Mouse (Mus musculus): ENCODE data around the gene 1700020L24Rik. TPM values are rescaled to one million over a fixed set of nuclear protein-coding genes. Genes with fewer than 3 reads are reported as not detected.
A peak's percentile ranks its signal among the peaks of the same experiment; 100 is the strongest.

The 1700020L24Rik gene
- polyA plus RNA-seq (2016; fragmentation: Nextera tagmentation; extraction: Ambion mirVana): 0.29 TPM in 1 of 2 replicates, not detected in the other

- 79% methylated on average over 1 of the region's 1 CpGs for whole genome bisulfite sequencing
- ATAC-seq (ENCODE audit: low FRiP score, low read depth): no peak
- Histone ChIP-seq H3K4me2 (replicated peaks) (no peak within 1 kb of the TSS), H3K9me3 (no peaks in the 10 kb centered on the region), H3K27me3 (peaks cover 34% of the 10 kb centered on the region), H3K4me1 (0 out of 2 replicates have a peak, but pooled peaks cover under 1% of the 10 kb centered on the region), H3K4me3 (no peak within 1 kb of the TSS), H3K9ac (replicated peaks) (no peak within 1 kb of the TSS), H3K27ac (replicated peaks) (no peak within 1 kb of the TSS), H3K36me3 (no peaks in the 10 kb centered on the region)
Observed at GRCm38 (mm10) chr11:83437377-83437776, at the start of gene 1700020L24Rik. 1700020L24Rik (plus strand) TSS chr11:83437677.

GRCm38 (mm10) chr11:83393062-83393461 lies 44.4 kb upstream of the 1700020L24Rik start:
- 95% methylated on average over 4 of the region's 4 CpGs for WGBS
- Histone ChIP-seq H3K4me3 (no peak overlapping the region), H3K27ac (replicated peaks) (no peak overlapping the region), H3K9ac (replicated peaks) (no peak overlapping the region), H3K36me3 (peaks cover 59% of the 10 kb centered on the region), H3K9me3 (no peaks in the 10 kb centered on the region), H3K4me2 (replicated peaks) (no peak overlapping the region), H3K27me3 (no peaks in the 10 kb centered on the region), H3K4me1 (peaks cover 13% of the 10 kb centered on the region)
- no peak for ATAC-seq (ENCODE audit: low FRiP score, low read depth)

- ATAC-seq (ENCODE audit: low FRiP score, low read depth): no peak; the same call in 1 of the 2 replicates
- Histone ChIP-seq H3K4me3 (no peak overlapping the region), H3K4me2 (replicated peaks) (peak overlapping the region; percentile 25; the same call in 1 of the 2 replicates), H3K9ac (replicated peaks) (no peak overlapping the region), H3K9me3 (no peaks in the 10 kb centered on the region), H3K4me1 (peaks cover 13% of the 10 kb centered on the region), H3K27ac (replicated peaks) (peak overlapping the region; percentile 60; the same call in 1 of the 2 replicates), H3K36me3 (peaks cover 62% of the 10 kb centered on the region), H3K27me3 (no peaks in the 10 kb centered on the region)
- 18% methylated on average over 6 of the region's 6 CpGs for WGBS
Observed at GRCm38 (mm10) chr11:83394802-83395439, 42.6 kb upstream of the 1700020L24Rik start.

- ATAC-seq (ENCODE audit: low FRiP score, low read depth): no peak
- Histone ChIP-seq H3K9me3 (no peaks in the 10 kb centered on the region), H3K27me3 (no peaks in the 10 kb centered on the region), H3K9ac (replicated peaks) (no peak overlapping the region), H3K27ac (replicated peaks) (no peak overlapping the region), H3K4me1 (peaks cover 13% of the 10 kb centered on the region), H3K36me3 (peaks cover 42% of the 10 kb centered on the region), H3K4me2 (replicated peaks) (no peak overlapping the region), H3K4me3 (no peak overlapping the region)
- WGBS: 92% methylated on average over 7 of the region's 7 CpGs
Observed at GRCm38 (mm10) chr11:83397626-83398025, 39.9 kb upstream of the 1700020L24Rik start.

- no peak for ATAC-seq (ENCODE audit: low FRiP score, low read depth)
- H3K36me3 ChIP-seq: peaks cover 42% of the 10 kb centered on the region
Observed at GRCm38 (mm10) chr11:83398724-83399123, 38.8 kb upstream of the 1700020L24Rik start.

GRCm38 (mm10) chr11:83403787-83404186 lies 33.7 kb upstream of the 1700020L24Rik start:
- Histone ChIP-seq H3K36me3 (peaks cover 26% of the 10 kb centered on the region), H3K9me3 (no peaks in the 10 kb centered on the region), H3K27me3 (no peaks in the 10 kb centered on the region; the same call in 1 of the 2 replicates), H3K4me1 (peaks cover 1% of the 10 kb centered on the region; the same call in 1 of the 2 replicates), H3K27ac (replicated peaks) (no peak overlapping the region), H3K4me3 (no peak overlapping the region), H3K9ac (replicated peaks) (no peak overlapping the region), H3K4me2 (replicated peaks) (no peak overlapping the region)
- no peak for ATAC-seq (ENCODE audit: low FRiP score, low read depth)
- WGBS: 87% methylated on average over 7 of the region's 7 CpGs

More at GRCm38 (mm10) chr11:83398724-83399123, 38.8 kb upstream of the 1700020L24Rik start:
- WGBS: 90% methylated on average over 5 of the region's 5 CpGs
- H3K9me3 ChIP-seq: no peaks in the 10 kb centered on the region
- H3K27me3 ChIP-seq: no peaks in the 10 kb centered on the region
- no peak overlapping the region for H3K4me2 ChIP-seq (replicated peaks)
- H3K27ac ChIP-seq (replicated peaks): no peak overlapping the region
- H3K4me1 ChIP-seq: peaks cover 13% of the 10 kb centered on the region
- no peak overlapping the region for H3K9ac ChIP-seq (replicated peaks)
- no peak overlapping the region for H3K4me3 ChIP-seq

- ATAC-seq (ENCODE audit: low FRiP score, low read depth): no peak
- no peak overlapping the region for H3K4me2 ChIP-seq (replicated peaks)
- H3K9ac ChIP-seq (replicated peaks): no peak overlapping the region
- H3K4me1 ChIP-seq: peaks cover 15% of the 10 kb centered on the region
- peaks cover 20% of the 10 kb centered on the region for H3K36me3 ChIP-seq
- H3K4me3 ChIP-seq: no peak overlapping the region
- H3K27ac ChIP-seq (replicated peaks): no peak overlapping the region
- peaks cover 7% of the 10 kb centered on the region; the same call in 1 of the 2 replicates for H3K27me3 ChIP-seq
- WGBS: 68% methylated on average over 3 of the region's 3 CpGs
- no peaks in the 10 kb centered on the region for H3K9me3 ChIP-seq
Observed at GRCm38 (mm10) chr11:83406391-83406790, 31.1 kb upstream of the 1700020L24Rik start.

GRCm38 (mm10) chr11:83408242-83408641 lies 29.2 kb upstream of the 1700020L24Rik start:
- no peak for ATAC-seq (ENCODE audit: low FRiP score, low read depth)
- peaks cover 15% of the 10 kb centered on the region for H3K4me1 ChIP-seq
- H3K27me3 ChIP-seq: peaks cover 15% of the 10 kb centered on the region
- H3K9ac ChIP-seq (replicated peaks): no peak overlapping the region
- H3K9me3 ChIP-seq: no peaks in the 10 kb centered on the region
- H3K36me3 ChIP-seq: peaks cover 8% of the 10 kb centered on the region; the same call in 1 of the 2 replicates
- 45% methylated on average over 8 of the region's 8 CpGs for WGBS
- no peak overlapping the region for H3K4me3 ChIP-seq
- no peak overlapping the region for H3K4me2 ChIP-seq (replicated peaks)
- H3K27ac ChIP-seq (replicated peaks): no peak overlapping the region

GRCm38 (mm10) chr11:83409087-83409754 lies 28.3 kb upstream of the 1700020L24Rik start, which contains the start of gene Rasl10b:
Rasl10b (plus strand) TSS chr11:83409137.
- H3K27ac ChIP-seq (replicated peaks): peak within 1 kb of the TSS; percentile 31; the same call in 1 of the 2 replicates
- peak; percentile 80 for ATAC-seq (ENCODE audit: low FRiP score, low read depth)
- under 1% methylated on average over 18 of the region's 44 CpGs for WGBS
- no peaks in the 10 kb centered on the region for H3K9me3 ChIP-seq
- peak within 1 kb of the TSS; percentile 84 for H3K4me3 ChIP-seq
- peak within 1 kb of the TSS; percentile 87 for H3K9ac ChIP-seq (replicated peaks)
- H3K4me1 ChIP-seq: peaks cover 15% of the 10 kb centered on the region
- peaks cover 15% of the 10 kb centered on the region for H3K27me3 ChIP-seq
- peak within 1 kb of the TSS; percentile 89 for H3K4me2 ChIP-seq (replicated peaks)
- no peaks in the 10 kb centered on the region for H3K36me3 ChIP-seq

- Histone ChIP-seq H3K27ac (replicated peaks) (peak overlapping the region; percentile 31; the same call in 1 of the 2 replicates), H3K4me2 (replicated peaks) (peak overlapping the region; percentile 89), H3K27me3 (peaks cover 15% of the 10 kb centered on the region), H3K9me3 (no peaks in the 10 kb centered on the region), H3K4me1 (peaks cover 15% of the 10 kb centered on the region), H3K9ac (replicated peaks) (peak overlapping the region; percentile 87), H3K36me3 (no peaks in the 10 kb centered on the region), H3K4me3 (peak overlapping the region; percentile 84)
- ATAC-seq (ENCODE audit: low FRiP score, low read depth): peak; percentile 67
- WGBS: under 1% methylated on average over 24 of the region's 40 CpGs
Observed at GRCm38 (mm10) chr11:83409792-83410291, 27.6 kb upstream of the 1700020L24Rik start.

- 29% methylated on average over 6 of the region's 6 CpGs for WGBS
- peaks cover 15% of the 10 kb centered on the region for H3K4me1 ChIP-seq
- no peaks in the 10 kb centered on the region for H3K36me3 ChIP-seq
- H3K4me2 ChIP-seq (replicated peaks): peak overlapping the region; percentile 89
- H3K9me3 ChIP-seq: no peaks in the 10 kb centered on the region
- H3K9ac ChIP-seq (replicated peaks): peak overlapping the region; percentile 87; the same call in 1 of the 2 replicates
- peaks cover 15% of the 10 kb centered on the region for H3K27me3 ChIP-seq
- H3K4me3 ChIP-seq: peak overlapping the region; percentile 84
- ATAC-seq (ENCODE audit: low FRiP score, low read depth): no peak
- H3K27ac ChIP-seq (replicated peaks): no peak overlapping the region
Observed at GRCm38 (mm10) chr11:83410510-83410909, 27.0 kb upstream of the 1700020L24Rik start.

GRCm38 (mm10) chr11:83417080-83417479 lies 20.4 kb upstream of the 1700020L24Rik start:
- no peak for ATAC-seq (ENCODE audit: low FRiP score, low read depth)
- Histone ChIP-seq H3K4me3 (no peak overlapping the region), H3K36me3 (no peaks in the 10 kb centered on the region), H3K27ac (replicated peaks) (no peak overlapping the region), H3K27me3 (peaks cover 69% of the 10 kb centered on the region), H3K4me2 (replicated peaks) (no peak overlapping the region), H3K9me3 (no peaks in the 10 kb centered on the region), H3K4me1 (peaks cover 11% of the 10 kb centered on the region), H3K9ac (replicated peaks) (no peak overlapping the region)
- 19% methylated on average over 5 of the region's 5 CpGs for WGBS
